Mouse (Mus musculus) stomach, postnatal 0 days (tissue): ENCODE data around the gene Smad5.

Experiments used
- CTCF ChIP-seq: IDR thresholded peaks from 2 replicates; pipeline ENCODE4 v1.5.1; 2016; ENCODE audit warnings: antibody characterized with exemption, low read depth, mild to moderate bottlenecking, moderate library complexity
- EP300 ChIP-seq: optimal IDR thresholded peaks from 2 replicates; pipeline ENCODE3; 2016; ENCODE audit warnings: antibody characterized with exemption

DNA sequence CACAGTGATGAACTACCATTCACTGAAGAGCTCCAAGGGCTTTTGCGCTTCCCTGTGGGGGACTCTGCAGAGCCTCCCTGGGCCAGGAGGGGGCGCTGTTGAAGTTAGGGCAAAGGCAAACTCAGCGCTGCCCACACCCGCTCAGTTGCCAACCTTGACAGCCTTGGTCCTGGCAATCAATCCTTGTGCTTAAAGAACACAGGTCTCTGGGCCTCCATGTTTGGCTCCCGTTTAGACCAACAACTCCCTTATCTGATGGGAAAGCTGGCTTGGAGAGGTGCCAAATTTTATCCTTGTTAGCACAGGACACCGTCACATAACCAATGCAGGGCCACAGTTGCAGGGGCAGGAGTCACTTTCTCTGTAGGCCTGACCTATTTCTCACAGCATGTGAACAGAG, 53.1 kb downstream of the Smad5 start:
- TF ChIP-seq CTCF (peak; percentile 72), EP300 (no peak)
